Mouse (Mus musculus) liver (tissue): Measurements from ENCODE around the gene Efna5.

Source experiments
- DNase-seq: peaks from one replicate; pipeline ENCODE4 v3.0.0-alpha.2; 2020; ENCODE audit warnings: mixed read lengths

The Efna5 gene

GRCm38 (mm10) chr17:62745286-62745685, 135.8 kb downstream of the Efna5 start:
- no peak for DNase-seq

- peak; percentile 17 for DNase-seq
These were observed 136.9 kb downstream of the Efna5 start for GRCm38 (mm10) chr17:62744239-62744638.

GRCm38 (mm10) chr17:62741702-62742101, 139.4 kb downstream of the Efna5 start:
- no peak for DNase-seq

- DNase-seq = no peak
These were observed 140.1 kb downstream of the Efna5 start for GRCm38 (mm10) chr17:62741020-62741419.

DNA sequence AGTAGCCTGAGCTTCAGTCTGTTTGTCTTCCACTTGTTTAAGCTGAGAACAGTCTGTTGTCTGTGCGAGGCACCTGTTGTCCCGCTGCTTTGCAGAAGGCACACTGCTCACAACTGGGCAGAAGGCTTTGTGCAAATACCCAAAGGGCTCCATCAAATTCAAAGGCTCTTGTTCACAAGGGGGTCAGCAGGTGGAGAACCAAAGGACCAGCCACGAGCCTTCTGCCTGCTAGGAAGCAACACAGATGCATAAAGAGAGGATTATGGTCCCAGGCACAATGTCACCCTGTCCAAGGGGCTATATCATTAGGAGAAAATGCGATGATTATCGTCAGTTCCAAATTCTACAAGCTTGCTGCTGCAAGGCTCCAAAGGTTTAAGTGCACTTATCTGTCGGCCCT, 141.1 kb downstream of the Efna5 start:
- DNase-seq = no peak

GRCm38 (mm10) chr17:62737404-62737803, 143.7 kb downstream of the Efna5 start:
- no peak for DNase-seq

DNA sequence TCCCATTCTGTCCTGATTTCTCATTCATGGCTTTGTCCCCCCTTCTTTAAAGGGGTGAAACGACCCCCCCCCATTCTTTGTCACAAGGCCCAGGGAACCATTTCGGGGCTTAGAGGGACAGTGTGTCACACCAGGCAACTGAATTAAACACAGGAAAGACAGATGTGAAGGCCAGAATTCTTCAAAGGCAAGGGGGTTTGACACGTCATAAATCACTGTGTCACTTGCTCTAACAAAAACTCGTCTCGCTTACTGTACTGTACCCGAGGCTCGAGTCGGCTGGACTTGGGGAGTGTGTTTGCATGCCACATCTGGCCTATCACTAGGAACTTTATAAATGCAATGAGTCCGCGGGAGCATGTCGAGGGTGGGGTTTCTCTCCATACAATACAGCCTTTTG, 145.2 kb downstream of the Efna5 start:
- DNase-seq = no peak

- DNase-seq = no peak
These were observed 146.2 kb downstream of the Efna5 start for GRCm38 (mm10) chr17:62734901-62735300.

GRCm38 (mm10) chr17:62734067-62734466, 147.1 kb downstream of the Efna5 start:
- no peak for DNase-seq

- no peak for DNase-seq
These were observed 151.2 kb downstream of the Efna5 start for GRCm38 (mm10) chr17:62729754-62730470.

DNA sequence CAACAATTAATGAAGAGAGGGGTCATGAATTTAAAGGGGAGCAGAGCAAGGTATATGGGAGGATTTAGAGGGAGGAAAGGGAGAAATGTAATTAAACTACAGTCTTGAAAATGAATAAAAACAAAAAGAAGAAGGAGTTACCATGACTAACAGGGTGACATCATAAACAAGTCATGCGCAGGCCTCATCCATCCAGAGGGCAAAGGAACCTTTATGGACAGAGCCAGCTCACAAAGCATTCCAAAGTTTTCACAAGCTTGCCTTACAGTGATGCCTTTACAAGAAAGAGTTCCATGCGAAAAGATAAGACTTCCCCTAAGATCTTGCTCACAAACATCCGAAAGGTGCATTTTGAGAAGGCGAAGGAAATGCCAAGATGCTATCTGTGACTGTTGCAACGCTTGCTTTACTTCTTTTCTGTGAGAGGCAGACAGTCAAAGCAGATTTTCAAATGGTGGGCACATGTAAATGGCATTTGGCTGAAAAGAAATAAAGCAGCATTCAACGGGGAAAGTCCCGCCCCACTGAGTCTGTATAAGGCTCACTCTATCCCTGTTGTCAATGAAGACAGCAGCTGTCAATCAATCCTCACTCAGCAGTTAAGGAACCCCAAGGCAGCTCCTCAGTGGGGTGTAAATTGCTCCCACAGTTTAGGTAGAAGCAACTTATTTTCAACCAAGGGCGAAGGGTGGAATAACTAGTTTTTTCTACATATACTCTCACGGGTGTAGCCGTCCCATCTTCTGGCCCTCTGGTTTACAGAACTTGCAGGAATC, 152.8 kb downstream of the Efna5 start:
- DNase-seq = no peak

GRCm38 (mm10) chr17:62726102-62726501, 155.0 kb downstream of the Efna5 start:
- DNase-seq = no peak

- no peak for DNase-seq
These were observed 158.2 kb downstream of the Efna5 start for GRCm38 (mm10) chr17:62722962-62723361.

- DNase-seq = no peak
These were observed 159.5 kb downstream of the Efna5 start for GRCm38 (mm10) chr17:62721595-62721994.

DNA sequence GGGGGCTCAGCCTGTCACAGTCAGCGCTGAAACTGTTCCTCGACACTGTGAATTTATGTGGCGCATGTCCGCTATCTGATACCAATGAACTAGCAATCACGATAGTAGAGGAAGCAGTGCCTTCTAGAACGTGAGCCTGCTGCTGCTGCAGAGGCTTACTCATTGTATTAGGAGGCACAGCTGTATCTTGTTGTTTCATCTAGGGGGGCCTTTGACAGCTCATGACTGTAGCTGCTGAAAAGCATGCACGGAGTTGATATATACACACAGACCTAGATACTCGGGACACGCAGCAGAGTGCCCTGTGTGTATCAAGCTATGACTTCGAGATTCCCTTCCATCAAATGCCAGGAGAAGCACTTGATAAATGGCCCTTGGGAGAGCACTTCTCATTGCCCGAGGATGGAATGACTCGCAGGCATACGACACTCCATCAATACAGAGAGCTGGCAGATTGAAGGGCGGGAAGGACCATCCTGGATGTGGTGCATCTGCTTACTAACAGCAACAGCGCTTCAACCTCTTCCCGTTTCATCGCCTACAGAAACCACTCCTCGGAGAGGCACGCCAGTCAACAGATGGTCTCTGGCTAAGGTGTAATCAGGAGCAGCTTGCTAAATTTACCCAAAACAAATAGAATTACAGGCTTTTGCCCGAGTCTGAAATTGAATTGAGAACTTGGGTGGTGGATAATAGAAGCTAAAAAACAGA, 160.2 kb downstream of the Efna5 start:
- DNase-seq = no peak

GRCm38 (mm10) chr17:62717426-62718131, 163.5 kb downstream of the Efna5 start:
- DNase-seq = no peak

- no peak for DNase-seq
These were observed 167.7 kb downstream of the Efna5 start for GRCm38 (mm10) chr17:62713455-62713854.

DNA sequence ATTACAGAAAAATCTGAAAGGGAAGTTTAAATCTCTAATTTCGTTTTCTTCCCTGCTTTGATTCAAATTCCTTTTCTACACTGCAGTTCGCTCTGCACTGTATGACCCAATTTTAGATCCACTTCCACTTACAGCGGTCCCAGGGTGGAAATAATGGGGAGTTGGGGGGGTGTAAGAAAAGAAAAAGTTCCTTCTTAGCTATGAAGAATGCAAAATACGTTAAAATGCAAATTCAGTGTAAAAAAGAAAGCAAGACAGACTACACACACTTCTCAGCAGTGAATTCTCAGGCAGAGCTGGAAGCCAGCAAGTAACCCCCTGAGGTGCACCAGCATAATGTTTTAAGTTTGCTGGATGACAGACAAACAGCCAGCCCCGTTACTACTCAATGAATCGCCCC, 174.7 kb downstream of the Efna5 start:
- no peak for DNase-seq

GRCm38 (mm10) chr17:62702020-62702814, 178.9 kb downstream of the Efna5 start:
- DNase-seq = no peak

GRCm38 (mm10) chr17:62700791-62701602, 180.1 kb downstream of the Efna5 start:
- DNase-seq = no peak

- DNase-seq = no peak
These were observed 186.1 kb downstream of the Efna5 start for GRCm38 (mm10) chr17:62694958-62695437.
